Mouse (Mus musculus) Muller cell, postnatal 12 days (primary cell): Measurements from ENCODE around the gene Mettl16.

Source experiments
- DNase-seq: peaks from one replicate; pipeline ENCODE4 v3.0.0-alpha.2; 2015; ENCODE audit errors: inconsistent ontology term

Gene Mettl16

GRCm38 (mm10) chr11:74831191-74831605, 60.6 kb downstream of the Mettl16 start:
- DNase-seq = peak; percentile 81

- DNase-seq = peak; percentile 100
These were observed 61.2 kb downstream of the Mettl16 start for GRCm38 (mm10) chr11:74831606-74832451.

GRCm38 (mm10) chr11:74832503-74833143, 62.0 kb downstream of the Mettl16 start:
- DNase-seq = peak; percentile 93

- DNase-seq = no peak
These were observed 63.1 kb downstream of the Mettl16 start for GRCm38 (mm10) chr11:74833536-74834358.

- no peak for DNase-seq
These were observed 63.7 kb downstream of the Mettl16 start for GRCm38 (mm10) chr11:74834359-74834638.

- no peak for DNase-seq
These were observed 64.1 kb downstream of the Mettl16 start for GRCm38 (mm10) chr11:74834650-74835277.

GRCm38 (mm10) chr11:74835593-74836224, 65.1 kb downstream of the Mettl16 start:
- DNase-seq = no peak

- no peak for DNase-seq
These were observed 65.8 kb downstream of the Mettl16 start for GRCm38 (mm10) chr11:74836225-74837055.

GRCm38 (mm10) chr11:74837056-74837693, 66.5 kb downstream of the Mettl16 start:
- no peak for DNase-seq

- peak; percentile 97 for DNase-seq
These were observed 67.2 kb downstream of the Mettl16 start for GRCm38 (mm10) chr11:74837694-74838431.

- peak; percentile 98 for DNase-seq
These were observed 67.8 kb downstream of the Mettl16 start for GRCm38 (mm10) chr11:74838441-74838840.

GRCm38 (mm10) chr11:74838971-74839370, 68.3 kb downstream of the Mettl16 start:
- DNase-seq = peak; percentile 47

- DNase-seq = no peak
These were observed 69.5 kb downstream of the Mettl16 start for GRCm38 (mm10) chr11:74839860-74840715.

GRCm38 (mm10) chr11:74840739-74841138, 70.1 kb downstream of the Mettl16 start:
- DNase-seq = no peak

GRCm38 (mm10) chr11:74841366-74841765, 70.7 kb downstream of the Mettl16 start:
- no peak for DNase-seq

- DNase-seq = no peak
These were observed 71.4 kb downstream of the Mettl16 start for GRCm38 (mm10) chr11:74842045-74842444.

- no peak for DNase-seq
These were observed 72.2 kb downstream of the Mettl16 start for GRCm38 (mm10) chr11:74842656-74843434.

- DNase-seq = peak; percentile 76
These were observed 72.7 kb downstream of the Mettl16 start for GRCm38 (mm10) chr11:74843435-74843714.
